Mouse (Mus musculus) lung, postnatal 14 days (tissue): ENCODE measurements at regions not wholly inside any gene's neighbourhood (a gene's known extent, or its start where the extent isn't known, plus 50 kb on each side); places are given as distances from the start of the nearest gene placed in this dataset.

Experiments
- DNase-seq: peaks from one replicate; pipeline ENCODE4 v3.0.0; 2021

- DNase-seq = no peak
These were observed 404.2 kb upstream of the Cntn3 start for GRCm38 (mm10) chr6:102977122-102977521.

DNA sequence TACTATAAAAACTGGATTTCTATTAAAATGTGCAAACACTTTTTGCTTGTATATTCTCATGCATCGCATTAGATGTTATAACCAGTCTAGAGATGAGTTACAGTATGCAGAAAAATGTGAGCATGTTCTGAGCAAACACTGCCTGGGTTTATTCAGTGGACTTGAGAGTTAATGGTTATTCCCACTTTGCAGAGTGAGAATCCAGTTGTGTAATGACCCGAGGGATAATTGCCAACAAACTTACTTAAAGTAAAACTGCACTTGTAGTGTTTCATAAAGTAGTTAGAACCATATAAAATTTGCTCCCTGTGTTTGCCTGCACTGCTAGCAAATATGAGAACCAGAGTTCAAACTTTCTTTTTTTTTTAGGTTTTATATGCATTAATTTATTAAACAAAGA is 450.4 kb upstream of the Cntn3 start:
- peak; percentile 19 for DNase-seq

- DNase-seq = peak; percentile 1
These were observed 451.1 kb upstream of the Cntn3 start for GRCm38 (mm10) chr6:103024006-103024405.

GRCm38 (mm10) chr6:103028150-103028549 is 455.2 kb upstream of the Cntn3 start:
- DNase-seq = no peak

GRCm38 (mm10) chr6:103033418-103033817 is 460.5 kb upstream of the Cntn3 start:
- no peak for DNase-seq

GRCm38 (mm10) chr6:103033919-103034318 is 461.0 kb upstream of the Cntn3 start:
- DNase-seq = no peak

DNA sequence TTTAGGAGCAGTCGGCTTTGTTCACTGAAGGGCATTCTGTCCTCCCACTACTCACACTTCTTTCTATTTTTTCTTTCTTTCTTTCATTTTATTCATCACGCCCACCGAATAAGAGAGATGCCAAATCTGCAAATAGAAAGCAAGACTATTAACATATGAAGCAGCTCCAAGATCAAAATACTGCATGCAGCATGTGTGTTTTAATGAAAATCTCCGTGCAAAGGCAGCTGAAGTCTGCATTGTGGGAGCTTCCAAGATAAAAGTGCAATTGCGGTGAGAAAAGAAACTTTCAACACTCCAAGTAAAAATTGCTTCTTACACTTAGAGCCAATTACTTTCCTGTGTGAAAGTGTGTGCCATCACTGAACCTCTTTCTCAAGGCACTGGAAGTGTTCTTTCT is 449.8 kb upstream of the Chl1 start:
- DNase-seq = no peak

DNA sequence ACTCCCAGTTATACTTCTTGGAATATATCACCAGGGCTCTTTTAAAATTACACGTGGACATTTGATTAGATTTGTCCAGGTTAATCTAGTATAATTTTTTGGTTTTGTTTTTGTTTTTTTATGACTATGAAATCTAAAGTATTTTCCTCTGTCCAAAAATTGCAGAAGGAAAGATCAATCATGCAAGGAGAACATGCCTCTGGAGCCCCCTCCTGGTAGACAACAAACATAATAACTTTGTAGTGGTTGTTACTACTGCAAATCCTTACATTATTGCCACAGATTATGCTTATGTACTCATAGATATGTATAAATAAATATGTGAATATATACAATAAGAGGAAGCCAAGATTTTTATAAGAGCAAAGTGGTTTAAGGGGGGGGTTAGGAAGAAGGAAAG is 404.2 kb upstream of the Chl1 start:
- peak; percentile 1 for DNase-seq

- no peak for DNase-seq
These were observed 390.8 kb upstream of the Chl1 start for GRCm38 (mm10) chr6:103119537-103119936.

GRCm38 (mm10) chr6:103140851-103141250 is 369.5 kb upstream of the Chl1 start:
- DNase-seq = no peak

GRCm38 (mm10) chr6:103177851-103178250 is 332.5 kb upstream of the Chl1 start:
- DNase-seq = no peak

DNA sequence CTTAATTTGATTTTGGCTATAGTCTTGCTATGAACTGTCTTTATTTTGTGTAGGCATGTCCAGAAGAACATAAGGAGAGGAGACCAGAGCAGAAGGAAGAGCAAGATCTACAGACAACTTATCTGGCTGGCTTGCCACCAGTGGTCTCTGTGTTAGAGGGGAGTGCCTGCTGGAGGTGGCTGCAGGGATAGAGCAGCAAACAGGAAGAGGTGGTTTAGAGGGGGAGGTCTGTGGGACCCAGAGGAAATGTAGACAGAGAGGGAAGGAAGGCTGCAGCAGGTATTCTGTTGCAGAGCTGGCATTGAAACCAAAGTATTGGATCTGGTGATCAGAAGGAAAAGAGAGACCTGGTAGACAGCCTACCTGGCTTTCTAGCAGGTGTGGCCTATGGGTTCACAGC is 327.0 kb upstream of the Chl1 start:
- no peak for DNase-seq

GRCm38 (mm10) chr6:103196838-103197237 is 313.5 kb upstream of the Chl1 start:
- DNase-seq = no peak

DNA sequence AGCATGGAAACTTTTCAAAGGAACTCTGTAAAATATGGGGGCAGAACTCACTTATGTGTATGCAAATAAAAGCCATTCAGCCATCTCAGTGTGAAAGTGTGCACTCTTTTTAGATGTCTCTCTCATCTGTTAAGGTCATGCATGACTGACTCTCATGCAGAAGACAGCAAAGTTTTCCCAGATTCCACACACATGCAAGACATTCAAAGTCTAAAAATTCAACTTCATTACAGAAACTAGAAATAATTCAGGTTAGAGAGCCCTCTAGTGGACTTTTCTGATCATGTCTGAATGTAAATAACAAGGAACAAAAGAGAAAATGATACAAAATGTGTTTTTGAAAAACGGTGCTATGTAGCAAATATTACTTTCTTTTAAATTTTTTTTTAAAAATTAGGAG is 308.8 kb upstream of the Chl1 start:
- no peak for DNase-seq

GRCm38 (mm10) chr6:103209202-103209601 is 301.2 kb upstream of the Chl1 start:
- DNase-seq = no peak

GRCm38 (mm10) chr6:103213160-103213559 is 297.2 kb upstream of the Chl1 start:
- DNase-seq = peak; percentile 17

GRCm38 (mm10) chr6:103236896-103237295 is 273.5 kb upstream of the Chl1 start:
- no peak for DNase-seq

- no peak for DNase-seq
These were observed 241.4 kb upstream of the Chl1 start for GRCm38 (mm10) chr6:103268984-103269383.

- no peak for DNase-seq
These were observed 238.2 kb upstream of the Chl1 start for GRCm38 (mm10) chr6:103272216-103272615.

DNA sequence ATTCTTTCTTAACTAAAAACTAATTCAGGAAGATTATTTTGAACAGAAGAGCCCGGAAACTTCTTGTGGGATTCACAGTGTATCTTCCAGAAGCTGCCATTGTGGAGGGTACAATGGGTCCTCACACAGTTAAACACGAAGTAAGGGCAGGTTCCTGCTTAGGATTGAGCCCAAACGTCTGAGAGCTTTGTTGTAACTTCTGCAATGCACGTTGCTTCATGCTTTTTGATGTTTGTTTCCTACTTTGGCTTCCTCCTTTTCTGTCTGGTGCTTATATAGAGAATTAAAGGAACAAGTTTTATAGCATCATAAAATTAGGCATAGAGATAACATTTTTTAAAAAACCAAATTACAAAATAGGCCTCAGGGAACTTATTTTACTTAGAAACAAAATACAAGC is 235.3 kb upstream of the Chl1 start:
- DNase-seq = no peak

- no peak for DNase-seq
These were observed 234.9 kb upstream of the Chl1 start for GRCm38 (mm10) chr6:103275476-103275875.

GRCm38 (mm10) chr6:103296015-103296414 is 214.4 kb upstream of the Chl1 start:
- no peak for DNase-seq

DNA sequence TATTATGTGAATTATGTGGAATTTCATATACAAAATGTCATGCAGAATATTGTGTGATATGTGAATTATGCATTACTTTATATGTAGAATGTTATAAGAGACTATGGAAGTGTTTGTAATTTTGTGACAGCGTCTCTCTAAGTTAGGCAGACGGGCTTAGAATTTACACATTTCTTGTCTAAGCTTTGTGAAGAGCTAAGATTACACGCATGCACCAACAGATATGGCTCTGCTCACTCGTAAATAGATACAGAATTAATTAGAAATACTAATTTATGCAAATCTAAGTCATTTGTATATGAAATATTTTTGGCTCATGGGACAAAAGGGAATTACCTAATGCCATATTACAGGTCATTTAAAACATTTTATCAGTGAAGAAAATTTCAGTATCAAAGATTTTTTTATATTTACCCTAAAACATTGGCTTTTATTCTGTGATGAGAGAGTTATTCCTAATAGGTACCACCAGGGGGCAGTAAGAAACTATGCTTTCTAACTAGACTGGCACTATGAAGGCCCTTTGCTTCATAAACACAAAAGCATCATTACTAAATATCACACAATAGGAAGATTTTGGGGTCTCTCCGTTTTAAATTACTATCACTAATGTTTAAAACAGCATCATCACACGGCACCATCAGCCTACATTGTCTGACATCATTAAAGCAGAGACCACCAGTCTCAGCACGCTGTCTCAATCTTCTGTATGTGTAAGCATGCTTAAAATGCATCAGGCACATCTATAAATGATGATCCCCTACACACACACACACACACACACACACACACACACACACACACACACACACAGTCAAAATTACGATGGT is 203.8 kb upstream of the Chl1 start:
- no peak for DNase-seq

GRCm38 (mm10) chr6:103307250-103307580 is 203.2 kb upstream of the Chl1 start:
- DNase-seq = no peak

GRCm38 (mm10) chr6:103312149-103312548 is 198.2 kb upstream of the Chl1 start:
- DNase-seq = no peak
